Mouse (Mus musculus) gastrocnemius, adult 8-10 months (tissue): ENCODE measurements around the gene Gstm6. TPM values are rescaled to one million over a fixed set of nuclear protein-coding genes. Genes with fewer than 3 reads are reported as not detected.
"Not testable (repeated sequence)": the region's sequence is repeated elsewhere in the genome, so short reads cannot be mapped to it uniquely, and the experiment has no call there.

Experiments used
- DNase-seq, 2 experiments: peaks; one replicate each; pipeline ENCODE4 v3.0.0; 2022; ENCODE audit warnings: low spot score in 2 of 2
- total RNA-seq, 4 experiments: library from RNA; stranded (reverse); gene quantifications; 2 replicates each; pipeline ENCODE4 v1.2.4; 2022

The Gstm6 gene
- total RNA-seq, 4 experiments from 2014 or later, result 0.44 to 0.92 (median 0.67) TPM; not detected in 1

DNA sequence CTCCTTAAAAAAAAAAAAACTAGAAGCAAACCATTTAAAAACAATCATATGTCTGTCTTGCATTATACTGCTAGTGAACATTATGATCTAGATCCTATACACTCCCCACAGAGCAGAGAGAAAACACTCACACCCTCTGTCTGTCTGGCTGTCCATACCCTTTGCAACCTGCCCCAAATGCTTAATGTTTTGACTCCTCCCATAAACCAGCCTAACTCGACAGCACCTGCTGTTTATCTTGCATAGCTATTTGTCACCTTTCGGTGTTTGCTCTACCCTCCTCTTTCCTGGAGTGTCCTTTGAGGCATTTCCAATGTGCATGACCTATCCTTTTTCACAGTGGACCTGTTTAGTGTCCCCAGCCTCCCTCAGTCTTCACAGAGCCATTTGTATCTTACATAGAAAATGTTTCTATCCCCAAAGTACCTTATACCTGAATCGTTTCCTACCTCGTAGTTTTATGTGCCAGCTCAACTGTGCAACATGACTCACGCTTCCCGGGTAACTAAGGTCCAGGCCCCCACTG lies 48.3 kb downstream of the Gstm6 start:
- no peak for DNase-seq

- DNase-seq, result not testable (repeated sequence)
These were observed 54.3 kb downstream of the Gstm6 start for GRCm38 (mm10) chr3:107889236-107889635.

Other genes starting within 250 kb of the Gstm6 start
- 10 to 100 TPM; 21.9 to 29.4 (median 28.6) TPM for gene Ahcyl1, start 247.2 kb downstream of the Gstm6 start, total RNA-seq
- 1 to 10 TPM; 5.0 to 7.4 (median 6.8) TPM for gene Csf1, start 183.3 kb downstream of the Gstm6 start, total RNA-seq
- gene Eps8l3, start 66.5 kb downstream of the Gstm6 start, total RNA-seq, result not detected
- gene Gstm5, start 47.9 kb downstream of the Gstm6 start, total RNA-seq, result 10 to 100 TPM; 86.8 to 93.3 (median 88.1) TPM
- gene Gstm7, start 11.9 kb downstream of the Gstm6 start, total RNA-seq, result 10 to 100 TPM in 2 of 4 experiments, 1 to 10 TPM in 2; 7.4 to 17.1 (median 10.1) TPM
- gene Gstm3, start 25.5 kb upstream of the Gstm6 start, total RNA-seq, result not detected
- 100 to 1,000 TPM in 2 of 4 experiments, 10 to 100 TPM in 2; 78.6 to 144 (median 111) TPM for gene Gstm2, start 42.7 kb upstream of the Gstm6 start, total RNA-seq
- gene Gstm1, start 74.2 kb upstream of the Gstm6 start, total RNA-seq, result 100 to 1,000 TPM; 166 to 199 (median 185) TPM
- 10 to 100 TPM; 11.7 to 18.7 (median 14.1) TPM for gene Gstm4, start 101.1 kb upstream of the Gstm6 start, total RNA-seq
- gene Ampd2, start 142.9 kb upstream of the Gstm6 start, total RNA-seq, result 1 to 10 TPM; 3.1 to 4.4 (median 3.6) TPM
- 1 to 10 TPM in 1 of 4 experiments, under 1 TPM in 3; 0.62 to 1.1 (median 0.82) TPM for gene Gnat2, start 149.0 kb upstream of the Gstm6 start, total RNA-seq
- 10 to 100 TPM in 3 of 4 experiments, 1 to 10 TPM in 1; 7.7 to 11.5 (median 10.5) TPM for gene Gnai3, start 202.4 kb upstream of the Gstm6 start, total RNA-seq
- gene Gpr61, start 211.1 kb upstream of the Gstm6 start, total RNA-seq, result not detected
- gene Amigo1, start 242.6 kb upstream of the Gstm6 start, total RNA-seq, result 10 to 100 TPM; 30.3 to 36.5 (median 32.6) TPM